Mouse (Mus musculus) erythroblast, embryonic 14.5 days (primary cell): ENCODE measurements around the gene 1700029J07Rik.

Experiments
- GATA1 ChIP-seq: IDR thresholded peaks from 2 replicates; pipeline ENCODE4 v1.6.1; 2012; ENCODE audit warnings: low read length, inconsistent platforms, mixed read lengths
- TAL1 ChIP-seq: IDR thresholded peaks from 3 replicates; pipeline ENCODE4 v1.6.1; 2012; ENCODE audit warnings: low read length, inconsistent platforms, mixed read lengths

GRCm38 (mm10) chr8:45999138-45999783, 24.2 kb upstream of the 1700029J07Rik start, which contains the start of gene Lrp2bp:
- TF ChIP-seq GATA1 (no peak), TAL1 (no peak)
